Mouse (Mus musculus) liver, embryonic 15.5 days (tissue): ENCODE data around the gene Olfr228. TPM values are rescaled to one million over a fixed set of nuclear protein-coding genes. Genes with fewer than 3 reads are reported as not detected.
"Not testable (repeated sequence)": the region's sequence is repeated elsewhere in the genome, so short reads cannot be mapped to it uniquely, and the experiment has no call there.

Source experiments
- ATAC-seq: fragments of 200-750 bp; cut with Nextera tagmentation; 2 replicates; pipeline ENCODE4 v1.8.0; 2017; ENCODE audit warnings: moderate number of reproducible peaks, mild to moderate bottlenecking, moderate library complexity; ENCODE audit not compliant: insufficient read depth
- H3K27ac ChIP-seq: fragments of 300-500 bp; sonication (generic); replicated peaks from 2 replicates; pipeline ENCODE4 v1.5.1; 2015; ENCODE audit warnings: mild to moderate bottlenecking, inconsistent platforms
- H3K27me3 ChIP-seq: fragments of 300-500 bp; sonication (generic); 2 replicates; pipeline ENCODE4 v1.6.1; 2015; ENCODE audit warnings: mild to moderate bottlenecking, inconsistent platforms
- H3K36me3 ChIP-seq: fragments of 300-500 bp; sonication (generic); replicated peaks from 2 replicates; pipeline ENCODE4 v1.6.1; 2015; ENCODE audit warnings: moderate library complexity, mild to moderate bottlenecking, inconsistent platforms
- H3K4me1 ChIP-seq: fragments of 300-500 bp; sonication (generic); replicated peaks from 2 replicates; pipeline ENCODE4 v1.6.1; 2015; ENCODE audit warnings: inconsistent platforms
- H3K4me2 ChIP-seq: fragments of 300-500 bp; sonication (generic); 2 replicates; pipeline ENCODE4 v1.6.1; 2015; ENCODE audit warnings: moderate library complexity, mild to moderate bottlenecking, inconsistent platforms
- H3K4me3 ChIP-seq: fragments of 300-500 bp; sonication (generic); replicated peaks from 2 replicates; pipeline ENCODE4 v1.5.1; 2015; ENCODE audit warnings: mild to moderate bottlenecking, inconsistent platforms
- H3K9ac ChIP-seq: fragments of 300-500 bp; sonication (generic); 2 replicates; pipeline ENCODE4 v1.6.1; 2015; ENCODE audit warnings: moderate library complexity, mild to moderate bottlenecking, inconsistent platforms
- H3K9me3 ChIP-seq: fragments of 300-500 bp; sonication (generic); replicated peaks from 2 replicates; pipeline ENCODE4 v1.6.1; 2016; ENCODE audit warnings: inconsistent platforms
- WGBS: fragments of 180-500 bp; shearing (Covaris S2); methylation state at CpG from one replicate; pipeline ENCODE4 v1.1.7; 2015; ENCODE audit warnings: mixed read lengths; ENCODE audit not compliant: insufficient replicate concordance; 5-methylcytosine and 5-hydroxymethylcytosine counted together
- polyA plus RNA-seq: library from polyadenylated mRNA; unstranded; fragments of >200 nt; fragmentation: Nextera tagmentation; extraction: Ambion mirVana; gene quantifications from 2 replicates; pipeline ENCODE4 v1.2.1, GENCODE M21; 2015

The Olfr228 gene
- not detected in 2 replicates for polyA plus RNA-seq

DNA sequence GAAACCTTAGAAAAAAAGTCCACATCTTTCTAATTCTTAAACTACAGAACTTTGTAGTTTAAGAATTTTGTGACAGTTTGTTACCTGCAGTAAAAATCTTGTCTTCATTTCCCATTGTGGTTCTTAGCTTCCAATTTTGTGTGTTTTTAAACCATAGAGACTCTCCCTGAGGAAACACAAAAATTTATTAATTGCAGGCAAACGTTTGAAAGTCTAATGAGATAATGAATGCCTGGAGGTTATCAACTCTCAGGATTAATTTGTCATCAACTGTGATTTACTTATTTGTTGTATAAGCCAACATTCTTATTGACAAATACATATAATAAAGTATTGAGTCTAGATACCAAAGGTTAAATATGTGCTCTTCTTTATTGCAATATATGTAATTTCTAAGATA lies at the start of gene Olfr228:
Gene Olfr228, minus strand, starts transcription at position 101 of the 400 bp plus-strand sequence.
- 21% methylated on average over 1 of the region's 1 CpGs for WGBS
- Histone ChIP-seq H3K9me3 (no peaks in the 10 kb centered on the region), H3K4me1 (no peaks in the 10 kb centered on the region), H3K9ac (no peak within 1 kb of the TSS), H3K4me2 (no peak within 1 kb of the TSS), H3K27me3 (no peaks in the 10 kb centered on the region), H3K27ac (no peak within 1 kb of the TSS), H3K4me3 (no peak within 1 kb of the TSS), H3K36me3 (no peaks in the 10 kb centered on the region)
- ATAC-seq = no peak

DNA sequence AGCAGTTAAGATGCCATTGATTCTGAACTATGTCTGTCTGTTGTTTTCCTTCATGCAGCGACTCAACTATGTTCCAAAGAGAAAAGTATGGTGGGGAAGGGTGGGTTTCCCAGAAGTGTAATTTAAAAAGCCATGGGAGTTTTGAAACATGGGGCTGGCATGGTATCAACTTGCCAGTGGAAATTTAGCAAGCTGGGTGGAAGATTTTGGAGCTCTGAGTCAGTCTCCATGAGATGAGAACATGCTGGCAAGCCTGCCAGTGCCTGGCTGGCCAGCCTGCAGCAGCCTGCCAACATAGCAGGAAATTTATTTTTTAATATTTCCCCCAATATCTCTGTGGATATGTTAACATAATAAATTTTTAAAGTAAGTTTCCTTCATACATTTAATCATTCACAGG lies 43.8 kb upstream of the Olfr228 start:
- Histone ChIP-seq H3K27ac (no peak overlapping the region), H3K4me1 (no peaks in the 10 kb centered on the region), H3K36me3 (no peaks in the 10 kb centered on the region), H3K27me3 (no peaks in the 10 kb centered on the region), H3K9me3 (no peaks in the 10 kb centered on the region), H3K4me3 (no peak overlapping the region), H3K9ac (no peak overlapping the region), H3K4me2 (no peak overlapping the region)
- 54% methylated on average over 1 of the region's 1 CpGs for WGBS
- ATAC-seq = no peak

DNA sequence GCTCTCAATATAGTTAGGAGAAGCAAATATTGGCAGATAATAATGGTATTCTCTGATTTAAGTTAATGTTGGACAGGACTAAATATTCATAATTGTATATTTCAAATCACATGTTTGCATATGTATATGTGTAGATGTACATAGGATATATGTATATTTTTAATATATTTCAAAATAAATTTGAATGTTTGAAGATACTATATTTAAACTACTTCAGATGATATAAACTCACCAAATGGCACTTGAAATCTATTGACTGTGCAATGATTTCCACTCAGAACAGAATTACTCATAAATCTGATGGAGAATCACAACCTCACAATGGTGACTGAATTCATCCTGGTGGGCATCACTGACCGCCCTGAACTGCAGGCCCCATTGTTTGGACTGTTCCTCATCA lies 21.0 kb upstream of the Olfr228 start, which contains the start of gene Olfr1076:
Gene Olfr1076, plus strand, starts transcription at position 301 of the 400 bp plus-strand sequence.
- no peaks in the 10 kb centered on the region for H3K27me3 ChIP-seq
- no peak for ATAC-seq
- no peak within 1 kb of the TSS for H3K4me3 ChIP-seq
- no peaks in the 10 kb centered on the region for H3K9me3 ChIP-seq
- no peaks in the 10 kb centered on the region for H3K4me1 ChIP-seq
- H3K36me3 ChIP-seq = no peaks in the 10 kb centered on the region
- 48% methylated on average over 1 of the region's 1 CpGs for WGBS
- H3K27ac ChIP-seq = no peak within 1 kb of the TSS
- H3K9ac ChIP-seq = no peak within 1 kb of the TSS
- H3K4me2 ChIP-seq = no peak within 1 kb of the TSS

DNA sequence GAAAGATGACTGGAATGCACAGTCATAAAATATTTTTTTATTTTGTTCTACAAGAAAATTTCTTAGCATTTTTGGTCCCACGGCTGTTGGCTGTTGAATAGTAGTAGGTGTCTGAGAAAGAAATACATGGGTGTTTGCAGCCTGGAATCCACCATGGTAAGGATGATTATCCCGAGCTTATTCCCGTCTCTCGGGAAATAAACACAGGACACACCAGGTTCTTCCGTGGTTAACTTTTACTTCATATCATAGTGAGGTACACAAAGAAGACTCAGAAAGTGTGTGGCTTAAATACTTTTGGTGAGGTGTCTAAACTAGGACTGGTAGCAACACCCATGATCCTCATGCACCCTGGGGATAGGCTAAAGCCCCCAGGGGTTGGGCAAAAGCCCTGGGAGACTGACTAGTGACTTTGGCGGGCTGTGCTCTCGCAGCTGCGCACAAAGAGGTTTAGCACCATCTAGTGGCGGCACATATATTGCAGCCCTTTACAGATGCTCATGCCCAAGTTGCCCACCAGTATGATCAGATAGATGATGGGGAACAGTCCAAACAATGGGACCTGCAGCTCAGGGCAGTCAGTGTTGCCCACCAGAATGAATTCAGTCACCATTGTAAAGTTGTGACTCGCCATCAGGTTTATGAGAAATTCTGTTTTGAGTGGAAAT lies 22.6 kb downstream of the Olfr228 start:
- Histone ChIP-seq H3K9ac (no peak overlapping the region), H3K27me3 (no peaks in the 10 kb centered on the region), H3K4me2 (no peak overlapping the region), H3K9me3 (no peaks in the 10 kb centered on the region), H3K27ac (no peak overlapping the region), H3K4me3 (no peak overlapping the region), H3K4me1 (no peaks in the 10 kb centered on the region), H3K36me3 (no peaks in the 10 kb centered on the region)
- WGBS = 24% methylated on average over 10 of the region's 10 CpGs
- ATAC-seq = no peak

DNA sequence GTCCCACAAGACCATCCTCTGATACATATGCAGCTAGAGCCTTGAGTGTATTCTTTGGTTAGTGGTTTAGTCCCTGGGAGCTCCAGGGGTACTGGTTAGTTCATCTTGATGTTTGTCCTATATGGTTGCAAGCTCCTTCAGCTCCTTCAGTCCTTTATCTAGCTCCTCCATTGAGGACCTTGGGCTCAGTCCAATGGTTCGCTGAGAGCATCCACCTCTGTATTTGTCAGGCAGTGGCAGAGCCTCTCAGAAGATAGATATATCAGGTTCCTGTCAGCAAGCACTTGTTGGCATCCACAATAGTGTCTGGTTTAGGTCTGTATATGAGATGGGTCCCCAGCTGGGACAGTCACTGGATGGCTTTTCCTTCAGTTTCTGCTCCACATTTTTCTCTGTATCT lies 26.8 kb downstream of the Olfr228 start:
- Histone ChIP-seq H3K27ac (no peak overlapping the region), H3K4me1 (no peaks in the 10 kb centered on the region), H3K36me3 (no peaks in the 10 kb centered on the region), H3K4me3 (no peak overlapping the region), H3K9ac (no peak overlapping the region), H3K4me2 (no peak overlapping the region), H3K27me3 (no peaks in the 10 kb centered on the region), H3K9me3 (no peaks in the 10 kb centered on the region)
- 62% methylated on average over 1 of the region's 1 CpGs for WGBS
- no peak for ATAC-seq

DNA sequence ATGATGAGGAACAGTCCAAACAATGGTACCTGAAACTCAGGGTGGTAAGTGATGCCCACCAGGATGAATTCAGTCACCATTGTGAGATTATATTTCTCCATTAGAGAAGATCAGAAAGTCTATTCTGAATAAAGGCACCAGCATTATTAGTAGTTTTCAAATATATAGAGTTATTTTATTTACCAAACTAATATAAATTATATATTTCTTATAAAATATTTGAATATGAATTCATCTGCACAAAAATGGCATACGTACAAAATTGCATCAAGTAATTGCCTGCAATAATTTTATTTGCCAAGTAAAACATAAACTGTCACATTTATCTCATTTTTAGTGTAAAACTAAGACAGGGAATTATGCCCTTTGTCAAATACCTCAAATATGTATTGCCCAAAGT lies 31.0 kb downstream of the Olfr228 start, which contains the start of gene Olfr1066:
Gene Olfr1066, minus strand, starts transcription at position 101 of the 400 bp plus-strand sequence.
- no peak for ATAC-seq
- Histone ChIP-seq H3K4me2 (no peak within 1 kb of the TSS), H3K9ac (no peak within 1 kb of the TSS), H3K4me1 (no peaks in the 10 kb centered on the region), H3K36me3 (no peaks in the 10 kb centered on the region), H3K27me3 (no peaks in the 10 kb centered on the region), H3K4me3 (no peak within 1 kb of the TSS), H3K27ac (no peak within 1 kb of the TSS), H3K9me3 (no peaks in the 10 kb centered on the region)
- WGBS = 55% methylated on average over 1 of the region's 1 CpGs

DNA sequence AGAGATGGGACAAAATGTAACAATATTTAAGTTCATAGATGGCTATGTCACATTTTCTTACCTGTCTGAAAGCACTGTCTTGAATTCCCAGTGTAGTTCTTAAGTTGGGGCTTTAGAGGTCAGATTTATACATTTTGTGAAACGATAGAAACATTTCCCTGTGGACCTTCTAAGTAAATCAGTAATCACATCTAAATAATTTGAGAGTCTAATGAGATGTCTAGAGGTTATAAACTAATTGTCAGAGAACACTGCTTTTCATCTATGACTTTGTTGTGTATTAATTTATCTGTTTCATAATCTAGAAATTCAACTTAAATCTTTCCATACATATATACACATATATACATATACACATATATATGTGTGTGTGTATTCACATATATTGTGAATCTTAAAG lies 36.7 kb downstream of the Olfr228 start, which contains the start of gene Olfr1065:
Gene Olfr1065, minus strand, starts transcription at position 101 of the 400 bp plus-strand sequence.
- H3K27ac ChIP-seq, H3K4me1 ChIP-seq, H3K4me2 ChIP-seq, H3K36me3 ChIP-seq, H3K9ac ChIP-seq, H3K27me3 ChIP-seq, ATAC-seq, H3K9me3 ChIP-seq, H3K4me3 ChIP-seq: not testable (repeated sequence)
- 50% methylated on average over 1 of the region's 1 CpGs for WGBS

DNA sequence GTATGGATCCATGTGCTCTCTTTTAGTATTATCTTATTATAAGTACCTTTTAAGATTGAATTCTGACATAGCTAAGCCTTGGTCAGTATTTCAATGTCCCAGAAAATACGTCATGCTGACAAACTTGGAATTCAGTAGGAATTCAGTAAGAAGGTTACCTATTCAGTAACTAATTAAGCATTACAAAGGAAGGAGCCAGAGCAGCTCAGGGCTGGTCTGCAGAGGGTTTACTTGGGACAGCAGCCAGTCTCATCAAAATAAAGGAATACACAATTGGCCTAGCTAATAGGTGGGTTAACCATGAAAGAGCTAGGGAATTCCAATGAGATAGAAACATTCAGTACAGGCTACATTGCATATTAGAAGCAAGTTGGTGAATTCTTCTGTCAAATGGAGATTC lies 45.1 kb downstream of the Olfr228 start:
- ATAC-seq = not testable (repeated sequence)

More for the DNA sequence above, 45.1 kb downstream of the Olfr228 start:
- H3K27me3 ChIP-seq, H3K4me2 ChIP-seq, H3K4me3 ChIP-seq, H3K9ac ChIP-seq, H3K27ac ChIP-seq, H3K4me1 ChIP-seq, H3K9me3 ChIP-seq, H3K36me3 ChIP-seq: not testable (repeated sequence)
- WGBS = 42% methylated on average over 1 of the region's 1 CpGs

Other genes with a start within 250 kb of the Olfr228 start
- gene Olfr1048, start 247.1 kb downstream of the Olfr228 start, polyA plus RNA-seq = not detected in 2 replicates
- not detected in 2 replicates for gene Olfr1049, start 229.1 kb downstream of the Olfr228 start, polyA plus RNA-seq
- gene Olfr1051, start 208.3 kb downstream of the Olfr228 start, polyA plus RNA-seq = not detected in 2 replicates
- not detected in 2 replicates for gene Olfr1052, start 194.9 kb downstream of the Olfr228 start, polyA plus RNA-seq
- gene Olfr1053, start 172.1 kb downstream of the Olfr228 start, polyA plus RNA-seq = not detected in 2 replicates
- not detected in 2 replicates for gene Olfr1054, start 152.0 kb downstream of the Olfr228 start, polyA plus RNA-seq
- gene Olfr1055, start 137.1 kb downstream of the Olfr228 start, polyA plus RNA-seq = not detected in 2 replicates
- not detected in 2 replicates for gene Olfr1056, start 124.9 kb downstream of the Olfr228 start, polyA plus RNA-seq
- not detected in 2 replicates for gene Olfr1057, start 109.0 kb downstream of the Olfr228 start, polyA plus RNA-seq
- not detected in 2 replicates for gene Olfr1058, start 98.8 kb downstream of the Olfr228 start, polyA plus RNA-seq
- gene Olfr1061, start 73.3 kb downstream of the Olfr228 start, polyA plus RNA-seq = not detected in 2 replicates
- gene Olfr1062, start 60.6 kb downstream of the Olfr228 start, polyA plus RNA-seq = not detected in 2 replicates
- gene Olfr1065, start 36.8 kb downstream of the Olfr228 start, polyA plus RNA-seq = not detected in 2 replicates
- gene Olfr1066, start 31.1 kb downstream of the Olfr228 start, polyA plus RNA-seq = not detected in 2 replicates
- not detected in 2 replicates for gene Olfr1076, start 21.1 kb upstream of the Olfr228 start, polyA plus RNA-seq
- gene Olfr1079, start 55.1 kb upstream of the Olfr228 start, polyA plus RNA-seq = not detected in 2 replicates
- gene Olfr1080, start 70.8 kb upstream of the Olfr228 start, polyA plus RNA-seq = not detected in 2 replicates
- not detected in 2 replicates for gene Olfr1082, start 111.6 kb upstream of the Olfr228 start, polyA plus RNA-seq
- gene Olfr1084, start 152.3 kb upstream of the Olfr228 start, polyA plus RNA-seq = not detected in 2 replicates
- not detected in 2 replicates for gene Olfr1085, start 174.6 kb upstream of the Olfr228 start, polyA plus RNA-seq
- gene Olfr1086, start 192.7 kb upstream of the Olfr228 start, polyA plus RNA-seq = not detected in 2 replicates
- gene Olfr1087, start 211.0 kb upstream of the Olfr228 start, polyA plus RNA-seq = not detected in 2 replicates
- not detected in 2 replicates for gene Olfr1089, start 246.3 kb upstream of the Olfr228 start, polyA plus RNA-seq